Mouse (Mus musculus): ENCODE measurements around the gene Kcnk6. TPM values are rescaled to one million over a fixed set of nuclear protein-coding genes. Genes with fewer than 3 reads are reported as not detected.

Gene Kcnk6
- polyA plus RNA-seq (2012; rRNA removed): 30.6 and 41.5 TPM in 2 replicates

GRCm38 (mm10) chr7:29232247-29233013 lies at the start of gene Kcnk6:
TSS of gene Kcnk6 (minus strand) at chr7:29232515.
- DNase-seq: peak; percentile 69
- 1% methylated on average over 62 of the region's 62 CpGs for WGBS

GRCm38 (mm10) chr7:29281201-29282073 lies 49.1 kb upstream of the Kcnk6 start, which contains the start of gene Spint2:
TSS of gene Spint2 (minus strand) at chr7:29281912.
- under 1% methylated on average over 80 of the region's 80 CpGs for WGBS
- TF ChIP-seq CTCF (IDR thresholded peaks at IDR 0.05; ENCODE audit: insufficient read depth, low read length) (no peak), POLR2A (IDR thresholded peaks at IDR 0.05; ENCODE audit: borderline replicate concordance, extremely low read depth, low read depth, low read length) (peak; percentile 88; the same call in 1 of the 2 replicates)
- DNase-seq: peak; percentile 90
- peak within 1 kb of the TSS; percentile 88 for H3K4me3 ChIP-seq (replicated peaks; ENCODE audit: extremely low read depth, low read depth, low read length)
- H3K4me1 ChIP-seq (ENCODE audit: control insufficient read depth, insufficient read depth, low read length): peaks cover 3% of the 10 kb centered on the region; the same call in 1 of the 2 replicates

More at GRCm38 (mm10) chr7:29232247-29233013, at the start of gene Kcnk6:
- peak within 1 kb of the TSS; percentile 81 for H3K4me3 ChIP-seq (replicated peaks; ENCODE audit: extremely low read depth, low read depth, low read length)
- TF ChIP-seq CTCF (IDR thresholded peaks at IDR 0.05; ENCODE audit: insufficient read depth, low read length) (no peak), POLR2A (IDR thresholded peaks at IDR 0.05; ENCODE audit: borderline replicate concordance, extremely low read depth, low read depth, low read length) (0 out of 2 replicates have a peak, but pooled peaks have one; percentile 35)
- peaks cover 9% of the 10 kb centered on the region for H3K4me1 ChIP-seq (ENCODE audit: control insufficient read depth, insufficient read depth, low read length)

- WGBS: 16% methylated on average over 13 of the region's 13 CpGs
- H3K4me3 ChIP-seq (replicated peaks; ENCODE audit: extremely low read depth, low read depth, low read length): peak overlapping the region; percentile 88
- DNase-seq: no peak
- no peak for TF ChIP-seq CTCF (IDR thresholded peaks at IDR 0.05; ENCODE audit: insufficient read depth, low read length)
- TF ChIP-seq POLR2A (IDR thresholded peaks at IDR 0.05; ENCODE audit: borderline replicate concordance, extremely low read depth, low read depth, low read length): no peak
- peaks cover 3% of the 10 kb centered on the region; the same call in 1 of the 2 replicates for H3K4me1 ChIP-seq (ENCODE audit: control insufficient read depth, insufficient read depth, low read length)
These were observed 48.5 kb upstream of the Kcnk6 start for GRCm38 (mm10) chr7:29280801-29281200.

DNA sequence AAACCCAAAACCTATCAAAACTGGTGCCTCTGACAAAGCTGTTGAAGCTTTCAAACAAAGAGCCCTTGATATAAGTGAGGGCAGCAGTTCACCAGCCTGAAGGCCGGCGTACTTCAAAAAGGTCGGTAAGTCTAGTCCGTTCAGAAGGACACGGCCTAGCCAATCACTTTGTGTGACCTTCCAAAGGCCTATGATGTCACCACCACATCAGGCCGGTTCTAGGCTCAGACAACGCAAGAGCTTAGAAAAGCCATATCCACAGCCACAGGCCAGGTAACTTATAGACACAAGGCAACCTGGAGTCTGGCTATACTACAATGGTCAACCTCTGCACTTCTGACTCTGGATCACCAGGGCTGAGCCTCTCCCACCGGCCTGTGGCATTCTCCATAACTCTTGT lies 47.6 kb upstream of the Kcnk6 start:
- no peak for TF ChIP-seq POLR2A (IDR thresholded peaks at IDR 0.05; ENCODE audit: borderline replicate concordance, extremely low read depth, low read depth, low read length)
- TF ChIP-seq CTCF (IDR thresholded peaks at IDR 0.05; ENCODE audit: insufficient read depth, low read length): no peak
- WGBS: 74% methylated on average over 8 of the region's 8 CpGs
- DNase-seq: no peak
- Histone ChIP-seq H3K4me3 (replicated peaks; ENCODE audit: extremely low read depth, low read depth, low read length) (no peak overlapping the region), H3K4me1 (ENCODE audit: control insufficient read depth, insufficient read depth, low read length) (peaks cover 3% of the 10 kb centered on the region; the same call in 1 of the 2 replicates)

DNA sequence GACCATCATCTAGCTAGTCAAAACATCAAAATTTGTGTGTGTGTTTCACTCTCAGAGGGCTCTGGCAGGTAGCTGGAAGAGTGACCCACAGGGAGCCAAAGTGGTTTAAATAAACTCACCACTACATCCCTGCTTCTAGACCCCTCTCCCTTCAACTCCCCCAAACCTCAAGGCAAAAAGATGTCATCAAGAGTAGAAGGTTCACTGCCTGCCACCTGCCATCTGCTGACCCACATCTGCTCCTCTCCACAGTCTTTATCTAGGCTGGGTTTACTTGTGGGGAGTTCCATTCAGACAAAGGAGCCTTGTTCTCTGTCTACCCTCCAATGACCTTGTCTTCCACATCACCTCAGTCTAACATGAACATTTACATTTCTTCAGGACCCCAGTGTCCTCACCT lies 46.9 kb upstream of the Kcnk6 start:
- DNase-seq: no peak
- H3K4me3 ChIP-seq (replicated peaks; ENCODE audit: extremely low read depth, low read depth, low read length): no peak overlapping the region
- H3K4me1 ChIP-seq (ENCODE audit: control insufficient read depth, insufficient read depth, low read length): peaks cover 3% of the 10 kb centered on the region; the same call in 1 of the 2 replicates
- no peak for TF ChIP-seq POLR2A (IDR thresholded peaks at IDR 0.05; ENCODE audit: borderline replicate concordance, extremely low read depth, low read depth, low read length)
- no peak for TF ChIP-seq CTCF (IDR thresholded peaks at IDR 0.05; ENCODE audit: insufficient read depth, low read length)

DNA sequence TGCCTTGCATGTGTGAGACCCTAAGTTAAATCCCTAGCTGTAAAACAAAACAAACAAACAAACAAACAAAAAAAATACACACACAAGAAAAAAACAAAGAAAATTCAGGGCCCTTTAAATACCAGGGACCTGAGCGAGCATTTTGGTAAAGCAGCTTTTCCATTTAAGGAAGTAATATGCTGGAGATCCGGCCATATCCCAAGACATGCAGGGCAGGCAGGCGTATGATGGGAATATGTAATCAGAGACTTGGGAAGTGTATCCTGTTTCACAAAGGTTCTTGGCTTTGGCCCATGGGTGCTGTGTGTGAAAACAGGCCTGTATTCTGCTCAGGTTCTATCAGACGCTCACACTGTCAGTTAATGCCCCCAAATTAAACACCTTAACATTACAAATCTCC lies 45.2 kb upstream of the Kcnk6 start:
- Histone ChIP-seq H3K4me1 (ENCODE audit: control insufficient read depth, insufficient read depth, low read length) (peaks cover 3% of the 10 kb centered on the region; the same call in 1 of the 2 replicates), H3K4me3 (replicated peaks; ENCODE audit: extremely low read depth, low read depth, low read length) (no peak overlapping the region)
- WGBS: 48% methylated on average over 4 of the region's 4 CpGs
- no peak for DNase-seq
- no peak for TF ChIP-seq POLR2A (IDR thresholded peaks at IDR 0.05; ENCODE audit: borderline replicate concordance, extremely low read depth, low read depth, low read length)
- no peak for TF ChIP-seq CTCF (IDR thresholded peaks at IDR 0.05; ENCODE audit: insufficient read depth, low read length)

DNA sequence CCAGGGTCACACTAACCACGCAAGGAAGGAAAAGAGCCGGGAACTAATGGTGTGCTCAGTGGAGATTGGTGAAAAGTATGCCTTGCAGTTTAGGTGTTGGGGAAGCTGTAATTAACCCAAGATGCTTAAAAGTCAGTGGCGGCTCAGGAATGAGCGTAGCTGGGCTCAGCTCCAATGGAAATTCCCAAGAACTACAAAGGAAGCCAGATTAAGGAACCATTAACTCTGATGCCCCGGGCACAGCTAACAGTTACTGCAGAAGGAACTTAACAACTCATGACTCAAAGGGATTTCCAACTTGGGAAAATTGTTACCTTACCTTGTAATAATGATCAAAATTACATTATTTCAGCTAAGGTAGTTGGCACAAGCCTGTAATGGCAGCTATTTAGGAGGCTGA lies 44.4 kb upstream of the Kcnk6 start:
- no peak for DNase-seq
- WGBS: 44% methylated on average over 5 of the region's 5 CpGs
- peaks cover 7% of the 10 kb centered on the region for H3K4me1 ChIP-seq (ENCODE audit: control insufficient read depth, insufficient read depth, low read length)
- no peak overlapping the region for H3K4me3 ChIP-seq (replicated peaks; ENCODE audit: extremely low read depth, low read depth, low read length)
- TF ChIP-seq POLR2A (IDR thresholded peaks at IDR 0.05; ENCODE audit: borderline replicate concordance, extremely low read depth, low read depth, low read length) (no peak), CTCF (IDR thresholded peaks at IDR 0.05; ENCODE audit: insufficient read depth, low read length) (no peak)

DNA sequence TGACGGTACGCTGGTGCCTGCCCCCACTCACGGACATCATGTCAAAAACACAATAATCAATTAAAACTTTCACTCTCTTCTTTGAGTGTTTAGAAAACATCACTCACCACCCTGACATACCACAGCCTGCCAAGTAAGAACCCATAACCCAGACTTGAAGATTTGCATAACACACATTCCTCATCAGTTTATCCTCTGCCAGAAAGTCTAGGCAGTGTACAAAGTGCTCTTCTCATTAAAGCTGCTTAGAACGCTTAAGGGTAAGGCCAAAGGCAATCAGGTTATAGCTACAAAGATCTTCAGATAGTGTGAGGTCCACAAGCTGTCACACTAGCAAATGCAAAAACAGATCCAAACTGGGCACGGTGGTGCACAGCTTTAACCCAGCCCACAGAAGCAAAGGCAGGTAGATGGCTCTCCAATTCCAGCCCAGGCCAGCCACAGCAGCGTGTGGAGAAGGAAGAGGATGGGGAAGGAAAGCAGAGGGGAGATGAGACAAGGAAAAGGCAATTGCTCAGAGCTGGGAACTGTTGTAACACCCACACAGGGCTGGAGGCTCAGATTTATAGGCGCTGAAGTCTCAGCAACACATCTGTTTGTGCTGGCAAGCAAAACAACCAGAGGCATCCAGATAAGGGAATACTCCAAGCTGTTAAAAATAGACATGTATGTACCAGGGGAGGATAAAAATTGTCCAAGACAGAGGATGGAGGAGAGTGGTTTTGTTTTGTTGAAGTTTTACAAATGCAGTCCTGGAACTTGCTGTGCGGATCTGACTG lies 39.6 kb upstream of the Kcnk6 start:
- Histone ChIP-seq H3K4me3 (replicated peaks; ENCODE audit: extremely low read depth, low read depth, low read length) (no peak overlapping the region), H3K4me1 (ENCODE audit: control insufficient read depth, insufficient read depth, low read length) (peaks cover 10% of the 10 kb centered on the region)
- TF ChIP-seq CTCF (IDR thresholded peaks at IDR 0.05; ENCODE audit: insufficient read depth, low read length) (no peak), POLR2A (IDR thresholded peaks at IDR 0.05; ENCODE audit: borderline replicate concordance, extremely low read depth, low read depth, low read length) (no peak)
- no peak for DNase-seq
- 41% methylated on average over 8 of the region's 8 CpGs for WGBS

DNA sequence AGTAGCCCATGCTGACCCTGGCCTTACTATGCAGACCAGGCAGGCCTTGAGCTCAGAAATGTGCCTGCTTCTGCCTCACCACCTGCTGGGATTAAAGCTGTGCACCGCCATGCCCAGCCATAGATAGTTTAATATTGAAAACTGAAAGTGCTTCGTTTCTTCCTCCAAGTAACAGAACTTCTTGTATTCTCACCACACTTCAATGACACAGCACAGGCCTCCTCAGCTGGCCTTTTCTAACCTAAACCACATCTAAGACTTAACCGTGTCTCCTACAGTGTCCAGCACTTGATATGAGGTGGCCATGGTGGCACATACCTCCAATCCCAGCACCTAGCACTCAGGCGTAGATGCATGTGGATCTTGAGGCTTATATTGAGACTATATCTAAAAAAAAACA lies 38.1 kb upstream of the Kcnk6 start:
- no peak for DNase-seq
- TF ChIP-seq POLR2A (IDR thresholded peaks at IDR 0.05; ENCODE audit: borderline replicate concordance, extremely low read depth, low read depth, low read length): no peak
- TF ChIP-seq CTCF (IDR thresholded peaks at IDR 0.05; ENCODE audit: insufficient read depth, low read length): no peak
- 66% methylated on average over 4 of the region's 4 CpGs for WGBS
- Histone ChIP-seq H3K4me3 (replicated peaks; ENCODE audit: extremely low read depth, low read depth, low read length) (no peak overlapping the region), H3K4me1 (ENCODE audit: control insufficient read depth, insufficient read depth, low read length) (peaks cover 10% of the 10 kb centered on the region)

Data from lung, adult 2 months (tissue).